Mouse (Mus musculus) mesoderm, embryonic 11.5 days (tissue): ENCODE results near the gene Fdxacb1.

Experiments
- DNase-seq: peaks from one replicate; pipeline ENCODE4 v3.0.0-alpha.2; 2012; ENCODE audit warnings: low read depth, low spot score

The Fdxacb1 gene

GRCm38 (mm10) chr9:50800985-50801384 is 32.9 kb downstream of the Fdxacb1 start:
- peak; percentile 54 for DNase-seq

- no peak for DNase-seq
These were observed 35.1 kb downstream of the Fdxacb1 start for GRCm38 (mm10) chr9:50803055-50803671.

- no peak for DNase-seq
These were observed 40.4 kb downstream of the Fdxacb1 start for GRCm38 (mm10) chr9:50808471-50808870.

GRCm38 (mm10) chr9:50809146-50809545 is 41.1 kb downstream of the Fdxacb1 start:
- DNase-seq, result no peak

- no peak for DNase-seq
These were observed 43.2 kb downstream of the Fdxacb1 start for GRCm38 (mm10) chr9:50811187-50811586.

- DNase-seq, result no peak
These were observed 43.7 kb downstream of the Fdxacb1 start for GRCm38 (mm10) chr9:50811746-50812145.

GRCm38 (mm10) chr9:50813796-50814195 is 45.8 kb downstream of the Fdxacb1 start:
- no peak for DNase-seq

- no peak for DNase-seq
These were observed 47.6 kb downstream of the Fdxacb1 start for GRCm38 (mm10) chr9:50815666-50816065.

GRCm38 (mm10) chr9:50816512-50816911 is 48.5 kb downstream of the Fdxacb1 start:
- DNase-seq, result no peak

- no peak for DNase-seq
These were observed 50.0 kb downstream of the Fdxacb1 start for GRCm38 (mm10) chr9:50818050-50818449.

GRCm38 (mm10) chr9:50819716-50820115 is 51.7 kb downstream of the Fdxacb1 start:
- no peak for DNase-seq

- no peak for DNase-seq
These were observed 53.6 kb downstream of the Fdxacb1 start for GRCm38 (mm10) chr9:50821651-50822050.

- DNase-seq, result no peak
These were observed 54.2 kb downstream of the Fdxacb1 start for GRCm38 (mm10) chr9:50822216-50822615.
